Mouse (Mus musculus) heart, embryonic 11.5 days (tissue): ENCODE measurements around the gene Cd36. TPM values are rescaled to one million over a fixed set of nuclear protein-coding genes. Genes with fewer than 3 reads are reported as not detected.
"Not testable (repeated sequence)": the region's sequence is repeated elsewhere in the genome, so short reads cannot be mapped to it uniquely, and the experiment has no call there.

Experiments used
- ATAC-seq: fragments of 200-750 bp; cut with Nextera tagmentation; replicated peaks from 2 replicates; pipeline ENCODE4 v1.8.0; 2017; ENCODE audit warnings: moderate library complexity; ENCODE audit not compliant: insufficient number of reproducible peaks, low FRiP score, low TSS enrichment
- H3K27ac ChIP-seq: fragments of 300-500 bp; sonication (generic); 2 replicates; pipeline ENCODE4 v1.5.1; 2014; ENCODE audit warnings: mild to moderate bottlenecking, low read depth, low read length
- H3K27me3 ChIP-seq: fragments of 300-500 bp; sonication (generic); 2 replicates; pipeline ENCODE4 v1.6.1; 2014; ENCODE audit warnings: mild to moderate bottlenecking, low read length, mixed read lengths; ENCODE audit not compliant: control insufficient read depth, insufficient read depth
- H3K36me3 ChIP-seq: fragments of 300-500 bp; sonication (generic); 2 replicates; pipeline ENCODE4 v1.6.1; 2014; ENCODE audit warnings: mild to moderate bottlenecking, low read length, moderate library complexity, mixed read lengths; ENCODE audit not compliant: control insufficient read depth, insufficient read depth
- H3K4me1 ChIP-seq: fragments of 300-500 bp; sonication (generic); 2 replicates; pipeline ENCODE4 v1.6.1; 2014; ENCODE audit warnings: low read length; ENCODE audit not compliant: control insufficient read depth, insufficient read depth
- H3K4me2 ChIP-seq: fragments of 300-500 bp; sonication (generic); 2 replicates; pipeline ENCODE4 v1.6.1; 2014; ENCODE audit warnings: mild to moderate bottlenecking, moderate library complexity
- H3K4me3 ChIP-seq: fragments of 300-500 bp; sonication (generic); 2 replicates; pipeline ENCODE4 v1.5.1; 2014; ENCODE audit warnings: low read depth, low read length
- H3K9ac ChIP-seq: fragments of 300-500 bp; sonication (generic); 2 replicates; pipeline ENCODE4 v1.6.1; 2014; ENCODE audit warnings: mild to moderate bottlenecking, low read depth, low read length, moderate library complexity
- H3K9me3 ChIP-seq: fragments of 300-500 bp; sonication (generic); replicated peaks from 2 replicates; pipeline ENCODE4 v1.6.1; 2016; ENCODE audit warnings: low read length; ENCODE audit not compliant: control insufficient read depth
- WGBS: fragments of 180-500 bp; shearing (Covaris S2); extraction: QIAGEN DNeasy Blood & Tissue Kit; methylation state at CpG from one replicate; pipeline ENCODE4 v1.1.7; 2014; ENCODE audit not compliant: insufficient replicate concordance; 5-methylcytosine and 5-hydroxymethylcytosine counted together
- polyA plus RNA-seq: library from polyadenylated mRNA; unstranded; fragments of >200 nt; fragmentation: Nextera tagmentation; extraction: Ambion mirVana; gene quantifications from 2 replicates; pipeline ENCODE4 v1.2.1, GENCODE M21; 2014

Gene Cd36
- polyA plus RNA-seq, 1 experiment from 2014 or later, result 46.8 TPM

DNA sequence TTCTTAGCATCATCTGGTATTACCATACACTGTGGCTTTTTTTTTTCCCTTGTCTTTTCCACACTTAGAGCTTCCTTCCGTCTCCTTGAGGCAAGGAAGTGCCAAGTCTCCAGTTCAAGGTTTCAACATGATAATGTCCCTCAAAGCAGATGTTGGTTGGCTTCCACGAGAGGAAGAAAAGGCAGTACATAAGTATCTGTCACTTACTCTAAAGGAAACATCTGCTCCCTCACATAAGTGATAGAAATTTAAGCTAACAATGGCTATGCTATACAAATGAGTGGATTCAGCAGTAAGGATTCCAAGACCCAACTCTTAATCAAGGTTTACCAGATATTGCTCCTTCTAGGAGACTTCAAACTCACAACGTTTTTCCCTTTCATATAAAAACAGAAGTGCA lies 10.3 kb upstream of the Cd36 start:
- Histone ChIP-seq H3K4me1 (no peaks in the 10 kb centered on the region), H3K9ac (no peak overlapping the region), H3K36me3 (no peaks in the 10 kb centered on the region), H3K27ac (no peak overlapping the region), H3K4me3 (no peak overlapping the region), H3K9me3 (no peaks in the 10 kb centered on the region), H3K27me3 (no peaks in the 10 kb centered on the region), H3K4me2 (no peak overlapping the region)
- no peak for ATAC-seq
- 52% methylated on average over 3 of the region's 3 CpGs for WGBS

- not testable (repeated sequence) for H3K9me3 ChIP-seq, H3K4me2 ChIP-seq, H3K27ac ChIP-seq, H3K27me3 ChIP-seq, H3K9ac ChIP-seq, ATAC-seq, H3K4me1 ChIP-seq, H3K4me3 ChIP-seq, H3K36me3 ChIP-seq
- WGBS, result 88% methylated on average over 5 of the region's 5 CpGs
These were observed 9.0 kb upstream of the Cd36 start for GRCm38 (mm10) chr5:17897641-17898040.

- no peak overlapping the region for H3K4me2 ChIP-seq
- H3K27me3 ChIP-seq, result no peaks in the 10 kb centered on the region
- no peak overlapping the region for H3K4me3 ChIP-seq
- no peaks in the 10 kb centered on the region for H3K36me3 ChIP-seq
- no peak overlapping the region for H3K27ac ChIP-seq
- ATAC-seq, result no peak
- WGBS, result 62% methylated on average over 2 of the region's 2 CpGs
- H3K9me3 ChIP-seq, result no peaks in the 10 kb centered on the region
- H3K4me1 ChIP-seq, result 0 out of 2 replicates have a peak, but pooled peaks cover 2% of the 10 kb centered on the region
- no peak overlapping the region for H3K9ac ChIP-seq
These were observed 5.1 kb upstream of the Cd36 start for GRCm38 (mm10) chr5:17893577-17894172.

GRCm38 (mm10) chr5:17889291-17889690 lies 690 bp upstream of the Cd36 start:
- H3K36me3 ChIP-seq, result no peaks in the 10 kb centered on the region
- H3K4me3 ChIP-seq, result no peak overlapping the region
- no peak overlapping the region for H3K27ac ChIP-seq
- H3K9ac ChIP-seq, result no peak overlapping the region
- H3K27me3 ChIP-seq, result no peaks in the 10 kb centered on the region
- H3K9me3 ChIP-seq, result no peaks in the 10 kb centered on the region
- no peak overlapping the region for H3K4me2 ChIP-seq
- 98% methylated on average over 1 of the region's 1 CpGs for WGBS
- no peak for ATAC-seq
- H3K4me1 ChIP-seq, result 0 out of 2 replicates have a peak, but pooled peaks cover 3% of the 10 kb centered on the region

GRCm38 (mm10) chr5:17886377-17886776 lies 2.2 kb downstream of the Cd36 start:
- no peak for ATAC-seq
- 0 out of 2 replicates have a peak, but pooled peaks cover 3% of the 10 kb centered on the region for H3K4me1 ChIP-seq

DNA sequence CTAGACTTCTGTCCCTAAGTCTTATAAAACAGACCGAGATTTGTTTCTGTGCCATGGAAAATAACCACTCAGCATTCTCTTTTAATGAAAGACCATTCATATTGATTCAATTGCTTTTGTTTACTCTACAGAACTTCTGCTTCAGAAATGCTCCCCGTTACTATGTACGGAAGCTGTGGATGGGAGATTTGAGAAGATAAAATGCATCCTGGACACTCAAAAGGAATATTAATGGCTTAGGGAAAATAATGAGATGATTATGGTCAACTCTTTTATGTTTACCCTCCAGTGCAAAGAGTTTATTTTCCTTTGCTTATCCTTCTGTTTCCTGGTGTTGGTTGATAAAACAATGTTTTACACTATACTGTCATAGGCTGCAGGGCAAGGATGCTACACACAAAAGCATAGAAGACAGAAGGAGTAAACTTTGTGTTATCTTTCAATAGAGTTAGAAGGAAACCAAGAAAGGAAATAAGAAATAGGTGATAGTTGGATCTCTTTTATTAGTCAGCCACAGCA lies 5.2 kb downstream of the Cd36 start:
- no peak overlapping the region for H3K27ac ChIP-seq
- no peak for ATAC-seq
- WGBS, result 73% methylated on average over 3 of the region's 3 CpGs

More at GRCm38 (mm10) chr5:17886377-17886776, 2.2 kb downstream of the Cd36 start:
- H3K9me3 ChIP-seq, result no peaks in the 10 kb centered on the region
- H3K4me3 ChIP-seq, result no peak overlapping the region
- no peak overlapping the region for H3K27ac ChIP-seq
- no peak overlapping the region for H3K4me2 ChIP-seq
- no peaks in the 10 kb centered on the region for H3K36me3 ChIP-seq
- H3K27me3 ChIP-seq, result no peaks in the 10 kb centered on the region
- WGBS, result 74% methylated on average over 3 of the region's 3 CpGs
- no peak overlapping the region for H3K9ac ChIP-seq

DNA sequence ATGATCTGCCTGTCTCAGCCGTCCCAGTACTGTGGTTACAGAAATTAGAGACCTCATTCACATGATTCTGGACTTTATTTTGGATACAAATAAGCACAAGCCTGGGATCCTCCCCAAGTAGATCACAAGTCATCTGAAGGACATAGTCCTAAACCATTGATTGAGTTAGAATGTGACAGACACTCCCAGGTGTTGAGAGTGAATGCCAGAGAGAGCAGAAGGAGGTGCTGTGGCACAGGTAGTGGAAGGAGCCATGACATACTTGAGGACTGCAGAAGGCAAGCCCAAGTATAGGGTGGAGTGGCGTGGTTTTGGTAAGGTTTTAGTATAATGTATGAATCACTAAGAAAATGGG lies 7.1 kb downstream of the Cd36 start:
- Histone ChIP-seq H3K9ac (no peak overlapping the region), H3K4me2 (no peak overlapping the region), H3K27me3 (no peaks in the 10 kb centered on the region), H3K4me3 (no peak overlapping the region), H3K4me1 (peaks cover 7% of the 10 kb centered on the region; the same call in 1 of the 2 replicates), H3K36me3 (no peaks in the 10 kb centered on the region), H3K27ac (peak overlapping the region; percentile 29; the same call in 1 of the 2 replicates), H3K9me3 (no peaks in the 10 kb centered on the region)
- ATAC-seq, result no peak
- WGBS, result 80% methylated on average over 2 of the region's 2 CpGs

More for the DNA sequence above, 5.2 kb downstream of the Cd36 start:
- Histone ChIP-seq H3K36me3 (no peaks in the 10 kb centered on the region), H3K27me3 (no peaks in the 10 kb centered on the region), H3K9me3 (no peaks in the 10 kb centered on the region), H3K4me3 (no peak overlapping the region), H3K4me2 (no peak overlapping the region), H3K9ac (no peak overlapping the region), H3K4me1 (peaks cover 3% of the 10 kb centered on the region; the same call in 1 of the 2 replicates)

GRCm38 (mm10) chr5:17880799-17881541 lies 7.6 kb downstream of the Cd36 start:
- no peak overlapping the region for H3K9ac ChIP-seq
- no peaks in the 10 kb centered on the region for H3K36me3 ChIP-seq
- H3K4me2 ChIP-seq, result no peak overlapping the region
- WGBS, result 56% methylated on average over 4 of the region's 4 CpGs
- H3K9me3 ChIP-seq, result no peaks in the 10 kb centered on the region
- no peaks in the 10 kb centered on the region for H3K27me3 ChIP-seq
- H3K4me1 ChIP-seq, result peaks cover 7% of the 10 kb centered on the region; the same call in 1 of the 2 replicates
- no peak for ATAC-seq
- H3K27ac ChIP-seq, result peak overlapping the region; percentile 35
- H3K4me3 ChIP-seq, result no peak overlapping the region
